Mouse (Mus musculus) 416B (cell line): ENCODE data around the gene Iqsec1.
A peak's percentile ranks its signal among the peaks of the same experiment; 100 is the strongest.

Source experiments
- DNase-seq: peaks from one replicate; pipeline ENCODE4 v3.0.0; 2011; ENCODE audit warnings: low read depth

The Iqsec1 gene

GRCm38 (mm10) chr6:90660398-90661028 lies 328.0 kb downstream of the Iqsec1 start:
- DNase-seq = no peak

GRCm38 (mm10) chr6:90659913-90660312 lies 328.6 kb downstream of the Iqsec1 start:
- no peak for DNase-seq

GRCm38 (mm10) chr6:90656344-90656850 lies 332.1 kb downstream of the Iqsec1 start:
- DNase-seq = peak; percentile 36

GRCm38 (mm10) chr6:90653736-90654135 lies 334.7 kb downstream of the Iqsec1 start:
- DNase-seq = peak; percentile 51

GRCm38 (mm10) chr6:90650634-90651033 lies 337.9 kb downstream of the Iqsec1 start:
- no peak for DNase-seq

GRCm38 (mm10) chr6:90649279-90649678 lies 339.2 kb downstream of the Iqsec1 start:
- no peak for DNase-seq

- no peak for DNase-seq
Observed at GRCm38 (mm10) chr6:90648391-90648790, 340.1 kb downstream of the Iqsec1 start.

GRCm38 (mm10) chr6:90644965-90645364 lies 343.5 kb downstream of the Iqsec1 start:
- no peak for DNase-seq

- no peak for DNase-seq
Observed at GRCm38 (mm10) chr6:90643057-90643456, 345.4 kb downstream of the Iqsec1 start.

- no peak for DNase-seq
Observed at GRCm38 (mm10) chr6:90635611-90636010, 352.9 kb downstream of the Iqsec1 start.

- no peak for DNase-seq
Observed at GRCm38 (mm10) chr6:90635081-90635480, 353.4 kb downstream of the Iqsec1 start.

- peak; percentile 41 for DNase-seq
Observed at GRCm38 (mm10) chr6:90632526-90632925, 356.0 kb downstream of the Iqsec1 start.

GRCm38 (mm10) chr6:90630427-90630826 lies 358.1 kb downstream of the Iqsec1 start:
- no peak for DNase-seq

- peak; percentile 42 for DNase-seq
Observed at GRCm38 (mm10) chr6:90629506-90629905, 359.0 kb downstream of the Iqsec1 start.

GRCm38 (mm10) chr6:90627556-90627955 lies 360.9 kb downstream of the Iqsec1 start:
- no peak for DNase-seq

- peak; percentile 24 for DNase-seq
Observed at GRCm38 (mm10) chr6:90625207-90625994, 363.1 kb downstream of the Iqsec1 start.

GRCm38 (mm10) chr6:90624733-90625132 lies 363.8 kb downstream of the Iqsec1 start:
- no peak for DNase-seq

GRCm38 (mm10) chr6:90624184-90624583 lies 364.3 kb downstream of the Iqsec1 start:
- DNase-seq = no peak

GRCm38 (mm10) chr6:90623456-90623836 lies 365.0 kb downstream of the Iqsec1 start:
- no peak for DNase-seq

GRCm38 (mm10) chr6:90622758-90623455 lies 365.6 kb downstream of the Iqsec1 start:
- no peak for DNase-seq

- DNase-seq = no peak
Observed at GRCm38 (mm10) chr6:90621584-90621890, 366.9 kb downstream of the Iqsec1 start.

- no peak for DNase-seq
Observed at GRCm38 (mm10) chr6:90620791-90621583, 367.5 kb downstream of the Iqsec1 start.
